Mouse (Mus musculus): ENCODE measurements around the gene Arhgap31. TPM values are rescaled to one million over a fixed set of nuclear protein-coding genes. Genes with fewer than 3 reads are reported as not detected.

Arhgap31 gene
- polyA plus RNA-seq, 1 experiment from 2014 or later = 8.0 TPM

GRCm38 (mm10) chr16:38668871-38669675 lies 44.0 kb downstream of the Arhgap31 start:
- DNase-seq (ENCODE audit: low spot score) (no peak), ATAC-seq (replicated peaks; ENCODE audit: insufficient number of reproducible peaks, low FRiP score, low TSS enrichment, low read depth) (no peak)
- Histone ChIP-seq H3K27me3 (ENCODE audit: control insufficient read depth, insufficient read depth, low read length) (no peaks in the 10 kb centered on the region), H3K4me1 (ENCODE audit: control insufficient read depth, insufficient read depth, low read length) (no peaks in the 10 kb centered on the region), H3K9me3 (replicated peaks; ENCODE audit: control insufficient read depth, low read length) (no peaks in the 10 kb centered on the region), H3K4me3 (ENCODE audit: low read depth, low read length) (no peak overlapping the region), H3K36me3 (replicated peaks; ENCODE audit: control insufficient read depth, insufficient read depth, low read depth, low read length) (no peaks in the 10 kb centered on the region; the same call in 1 of the 2 replicates), H3K27ac (replicated peaks; ENCODE audit: low read depth, low read length) (no peak overlapping the region), H3K4me2 (ENCODE audit: low read depth, low read length) (no peak overlapping the region), H3K9ac (replicated peaks; ENCODE audit: low read length) (no peak overlapping the region)
- WGBS = 85% methylated on average over 8 of the region's 8 CpGs

GRCm38 (mm10) chr16:38666523-38666922 lies 46.6 kb downstream of the Arhgap31 start:
- no peaks in the 10 kb centered on the region for H3K4me1 ChIP-seq (ENCODE audit: control insufficient read depth, insufficient read depth, low read length)
- DNase-seq (ENCODE audit: low spot score) = no peak
- no peak overlapping the region for H3K27ac ChIP-seq (replicated peaks; ENCODE audit: low read depth, low read length)
- no peak for ATAC-seq (replicated peaks; ENCODE audit: insufficient number of reproducible peaks, low FRiP score, low TSS enrichment, low read depth)
- H3K36me3 ChIP-seq (replicated peaks; ENCODE audit: control insufficient read depth, insufficient read depth, low read depth, low read length) = no peaks in the 10 kb centered on the region
- H3K9ac ChIP-seq (replicated peaks; ENCODE audit: low read length) = no peak overlapping the region
- H3K4me2 ChIP-seq (ENCODE audit: low read depth, low read length) = no peak overlapping the region
- 93% methylated on average over 4 of the region's 4 CpGs for WGBS
- no peaks in the 10 kb centered on the region for H3K9me3 ChIP-seq (replicated peaks; ENCODE audit: control insufficient read depth, low read length)
- no peak overlapping the region for H3K4me3 ChIP-seq (ENCODE audit: low read depth, low read length)
- H3K27me3 ChIP-seq (ENCODE audit: control insufficient read depth, insufficient read depth, low read length) = no peaks in the 10 kb centered on the region

- no peak overlapping the region for H3K4me2 ChIP-seq (ENCODE audit: low read depth, low read length)
- ATAC-seq (replicated peaks; ENCODE audit: insufficient number of reproducible peaks, low FRiP score, low TSS enrichment, low read depth) (no peak), DNase-seq (ENCODE audit: low spot score) (no peak)
- WGBS = 78% methylated on average over 2 of the region's 2 CpGs
- no peak overlapping the region for H3K4me3 ChIP-seq (ENCODE audit: low read depth, low read length)
- H3K4me1 ChIP-seq (ENCODE audit: control insufficient read depth, insufficient read depth, low read length) = no peaks in the 10 kb centered on the region
- H3K36me3 ChIP-seq (replicated peaks; ENCODE audit: control insufficient read depth, insufficient read depth, low read depth, low read length) = no peaks in the 10 kb centered on the region
- no peaks in the 10 kb centered on the region for H3K9me3 ChIP-seq (replicated peaks; ENCODE audit: control insufficient read depth, low read length)
- no peak overlapping the region for H3K9ac ChIP-seq (replicated peaks; ENCODE audit: low read length)
- no peaks in the 10 kb centered on the region for H3K27me3 ChIP-seq (ENCODE audit: control insufficient read depth, insufficient read depth, low read length)
- H3K27ac ChIP-seq (replicated peaks; ENCODE audit: low read depth, low read length) = no peak overlapping the region
These were observed 47.1 kb downstream of the Arhgap31 start for GRCm38 (mm10) chr16:38666016-38666415.

GRCm38 (mm10) chr16:38662575-38662974 lies 50.5 kb downstream of the Arhgap31 start:
- no peak overlapping the region for H3K9ac ChIP-seq (replicated peaks; ENCODE audit: low read length)
- no peak for ATAC-seq (replicated peaks; ENCODE audit: insufficient number of reproducible peaks, low FRiP score, low TSS enrichment, low read depth)
- H3K9me3 ChIP-seq (replicated peaks; ENCODE audit: control insufficient read depth, low read length) = no peaks in the 10 kb centered on the region
- no peaks in the 10 kb centered on the region for H3K36me3 ChIP-seq (replicated peaks; ENCODE audit: control insufficient read depth, insufficient read depth, low read depth, low read length)
- H3K27ac ChIP-seq (replicated peaks; ENCODE audit: low read depth, low read length) = no peak overlapping the region
- no peak overlapping the region for H3K4me3 ChIP-seq (ENCODE audit: low read depth, low read length)
- no peak for DNase-seq (ENCODE audit: low spot score)
- no peaks in the 10 kb centered on the region for H3K4me1 ChIP-seq (ENCODE audit: control insufficient read depth, insufficient read depth, low read length)
- no peaks in the 10 kb centered on the region for H3K27me3 ChIP-seq (ENCODE audit: control insufficient read depth, insufficient read depth, low read length)
- no peak overlapping the region for H3K4me2 ChIP-seq (ENCODE audit: low read depth, low read length)
- WGBS = 92% methylated on average over 10 of the region's 10 CpGs

- ATAC-seq (replicated peaks; ENCODE audit: insufficient number of reproducible peaks, low FRiP score, low TSS enrichment, low read depth) (no peak), DNase-seq (ENCODE audit: low spot score) (no peak)
- Histone ChIP-seq H3K4me3 (ENCODE audit: low read depth, low read length) (no peak overlapping the region), H3K4me1 (ENCODE audit: control insufficient read depth, insufficient read depth, low read length) (no peaks in the 10 kb centered on the region), H3K4me2 (ENCODE audit: low read depth, low read length) (no peak overlapping the region), H3K9me3 (replicated peaks; ENCODE audit: control insufficient read depth, low read length) (no peaks in the 10 kb centered on the region), H3K36me3 (replicated peaks; ENCODE audit: control insufficient read depth, insufficient read depth, low read depth, low read length) (no peaks in the 10 kb centered on the region), H3K27ac (replicated peaks; ENCODE audit: low read depth, low read length) (no peak overlapping the region), H3K9ac (replicated peaks; ENCODE audit: low read length) (no peak overlapping the region), H3K27me3 (ENCODE audit: control insufficient read depth, insufficient read depth, low read length) (no peaks in the 10 kb centered on the region)
- WGBS = 49% methylated on average over 4 of the region's 4 CpGs
These were observed 58.8 kb downstream of the Arhgap31 start for GRCm38 (mm10) chr16:38654308-38654707.

GRCm38 (mm10) chr16:38653390-38653871 lies 59.6 kb downstream of the Arhgap31 start:
- Histone ChIP-seq H3K4me3 (ENCODE audit: low read depth, low read length) (no peak overlapping the region), H3K27ac (replicated peaks; ENCODE audit: low read depth, low read length) (peak overlapping the region; percentile 29; the same call in 1 of the 2 replicates), H3K4me1 (ENCODE audit: control insufficient read depth, insufficient read depth, low read length) (no peaks in the 10 kb centered on the region), H3K9me3 (replicated peaks; ENCODE audit: control insufficient read depth, low read length) (no peaks in the 10 kb centered on the region), H3K4me2 (ENCODE audit: low read depth, low read length) (no peak overlapping the region), H3K9ac (replicated peaks; ENCODE audit: low read length) (no peak overlapping the region), H3K27me3 (ENCODE audit: control insufficient read depth, insufficient read depth, low read length) (no peaks in the 10 kb centered on the region), H3K36me3 (replicated peaks; ENCODE audit: control insufficient read depth, insufficient read depth, low read depth, low read length) (no peaks in the 10 kb centered on the region)
- DNase-seq (ENCODE audit: low spot score) (no peak), ATAC-seq (replicated peaks; ENCODE audit: insufficient number of reproducible peaks, low FRiP score, low TSS enrichment, low read depth) (no peak)
- WGBS = 35% methylated on average over 10 of the region's 10 CpGs

GRCm38 (mm10) chr16:38652653-38653052 lies 60.4 kb downstream of the Arhgap31 start:
- Histone ChIP-seq H3K4me2 (ENCODE audit: low read depth, low read length) (no peak overlapping the region), H3K27ac (replicated peaks; ENCODE audit: low read depth, low read length) (no peak overlapping the region), H3K9ac (replicated peaks; ENCODE audit: low read length) (no peak overlapping the region), H3K4me1 (ENCODE audit: control insufficient read depth, insufficient read depth, low read length) (no peaks in the 10 kb centered on the region), H3K27me3 (ENCODE audit: control insufficient read depth, insufficient read depth, low read length) (no peaks in the 10 kb centered on the region), H3K4me3 (ENCODE audit: low read depth, low read length) (no peak overlapping the region), H3K9me3 (replicated peaks; ENCODE audit: control insufficient read depth, low read length) (no peaks in the 10 kb centered on the region), H3K36me3 (replicated peaks; ENCODE audit: control insufficient read depth, insufficient read depth, low read depth, low read length) (no peaks in the 10 kb centered on the region)
- ATAC-seq (replicated peaks; ENCODE audit: insufficient number of reproducible peaks, low FRiP score, low TSS enrichment, low read depth) = no peak
- no peak for DNase-seq (ENCODE audit: low spot score)
- WGBS = 87% methylated on average over 5 of the region's 5 CpGs

- Histone ChIP-seq H3K36me3 (replicated peaks; ENCODE audit: control insufficient read depth, insufficient read depth, low read depth, low read length) (no peaks in the 10 kb centered on the region), H3K9me3 (replicated peaks; ENCODE audit: control insufficient read depth, low read length) (no peaks in the 10 kb centered on the region), H3K4me1 (ENCODE audit: control insufficient read depth, insufficient read depth, low read length) (no peaks in the 10 kb centered on the region), H3K4me2 (ENCODE audit: low read depth, low read length) (no peak overlapping the region), H3K27me3 (ENCODE audit: control insufficient read depth, insufficient read depth, low read length) (no peaks in the 10 kb centered on the region), H3K9ac (replicated peaks; ENCODE audit: low read length) (no peak overlapping the region), H3K4me3 (ENCODE audit: low read depth, low read length) (no peak overlapping the region), H3K27ac (replicated peaks; ENCODE audit: low read depth, low read length) (no peak overlapping the region; the same call in 1 of the 2 replicates)
- DNase-seq (ENCODE audit: low spot score) (no peak), ATAC-seq (replicated peaks; ENCODE audit: insufficient number of reproducible peaks, low FRiP score, low TSS enrichment, low read depth) (no peak)
- 59% methylated on average over 10 of the region's 10 CpGs for WGBS
These were observed 61.3 kb downstream of the Arhgap31 start for GRCm38 (mm10) chr16:38651721-38652231.

Data from embryonic facial prominence, embryonic 11.5 days (tissue).